Comparison of ENCODE assay signal across 21 mouse cellular contexts in the genomic region with DNA sequence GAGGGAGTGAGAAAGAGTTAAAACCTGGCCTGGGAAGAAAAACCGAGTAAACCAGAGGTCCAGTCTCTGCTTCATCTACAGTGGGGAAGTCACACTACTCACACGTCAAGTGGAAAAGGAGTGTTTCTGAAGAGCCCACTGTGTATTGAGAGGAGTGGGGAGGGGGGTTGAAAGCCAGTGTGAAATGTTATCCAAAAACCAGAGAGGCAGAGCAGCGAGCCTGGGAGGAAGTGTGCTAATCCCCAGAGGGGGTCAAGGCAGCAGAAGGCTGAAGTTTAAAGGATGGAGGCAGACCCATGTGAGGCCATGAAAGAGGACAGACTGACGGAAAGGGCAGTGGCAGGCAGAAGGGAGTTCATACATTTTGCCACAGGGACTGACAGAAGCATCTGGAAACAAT.
DNase-seq lines count a peak whose midpoint lies in the region; ATAC-seq and TF ChIP-seq lines count a peak whose summit lies in the region.
"Had no signal": no experiment of that assay in that cellular context is flagged by ENCODE, and none has a peak within 500 bp of the region (broad histone marks: within the 10 kb centered on the region; RNA-seq: fewer than 3 reads in every experiment).

No protein-coding gene starts in this region.

- H3K9me3 ChIP-seq in hindbrain, embryonic 12.5 days (replicated peaks), result no peaks in the 10 kb centered on the region
- H3K9me3 ChIP-seq in hindbrain, embryonic 13.5 days, result no peaks in the 10 kb centered on the region
- no peaks in the 10 kb centered on the region for H3K9me3 ChIP-seq in embryonic facial prominence, embryonic 11.5 days (replicated peaks; ENCODE audit: control insufficient read depth, low read length)
- H3K9me3 ChIP-seq in limb, embryonic 11.5 days (ENCODE audit: control insufficient read depth, low read length), result no peaks in the 10 kb centered on the region
- H3K9me3 ChIP-seq in intestine, postnatal 0 days (ENCODE audit: control insufficient read depth), result no peaks in the 10 kb centered on the region
- H3K9me3 ChIP-seq: forebrain, embryonic 12.5 days; hindbrain, embryonic 15.5 days had no signal

- H3K4me3 ChIP-seq in hindbrain, embryonic 12.5 days, result no peak overlapping the region
- H3K4me3 ChIP-seq in hindbrain, embryonic 13.5 days, result no peak overlapping the region
- H3K4me3 ChIP-seq in embryonic facial prominence, embryonic 11.5 days (ENCODE audit: low read depth, low read length), result no peak overlapping the region
- H3K4me3 ChIP-seq in limb, embryonic 11.5 days (ENCODE audit: low read depth, low read length), result no peak overlapping the region
- no peak overlapping the region for H3K4me3 ChIP-seq in intestine, postnatal 0 days (ENCODE audit: low read depth, low read length)
- H3K4me3 ChIP-seq: forebrain, embryonic 12.5 days; hindbrain, embryonic 15.5 days; myocyte had no signal

- no peak overlapping the region for H3K9ac ChIP-seq in hindbrain, embryonic 12.5 days
- no peak overlapping the region for H3K9ac ChIP-seq in hindbrain, embryonic 13.5 days
- no peak overlapping the region for H3K9ac ChIP-seq in embryonic facial prominence, embryonic 11.5 days (replicated peaks; ENCODE audit: low read length)
- no peak overlapping the region for H3K9ac ChIP-seq in limb, embryonic 11.5 days (ENCODE audit: low read length)
- H3K9ac ChIP-seq in intestine, postnatal 0 days (ENCODE audit: low read depth, low read length), result no peak overlapping the region
- H3K9ac ChIP-seq: forebrain, embryonic 12.5 days; hindbrain, embryonic 15.5 days; liver, embryonic 14.5 days had no signal

- H3K27me3 ChIP-seq in hindbrain, embryonic 12.5 days, result no peaks in the 10 kb centered on the region
- no peaks in the 10 kb centered on the region for H3K27me3 ChIP-seq in hindbrain, embryonic 13.5 days
- H3K27me3 ChIP-seq in embryonic facial prominence, embryonic 11.5 days (ENCODE audit: control insufficient read depth, insufficient read depth, low read length), result no peaks in the 10 kb centered on the region
- no peaks in the 10 kb centered on the region for H3K27me3 ChIP-seq in limb, embryonic 11.5 days (ENCODE audit: control insufficient read depth, insufficient read depth, low read length)
- H3K27me3 ChIP-seq in intestine, postnatal 0 days (replicated peaks; ENCODE audit: control insufficient read depth, insufficient read depth, low read length), result no peaks in the 10 kb centered on the region
- H3K27me3 ChIP-seq: forebrain, embryonic 12.5 days; hindbrain, embryonic 15.5 days had no signal

- DNase-seq in NIH3T3 (ENCODE audit: low read depth), result peak; percentile 18
- DNase-seq in embryonic facial prominence, embryonic 11.5 days (ENCODE audit: low spot score), result peak; percentile 55
- DNase-seq in limb, embryonic 11.5 days (ENCODE audit: low spot score), result peak; percentile 43
- DNase-seq in right cerebral cortex, adult 2 months (ENCODE audit: low spot score in 2 of 2), result no peak
- DNase-seq: adrenal gland, postnatal 36 days; B cell, adult 2 months; cerebellum, adult 18-20 months; cerebellum, postnatal 25 days; heart, postnatal 10 days; kidney, adult 18-20 months; left cerebral cortex, postnatal 4 days; thymus, postnatal 14 days had no signal

- no peak overlapping the region for H3K4me2 ChIP-seq in hindbrain, embryonic 12.5 days (replicated peaks)
- no peak overlapping the region for H3K4me2 ChIP-seq in hindbrain, embryonic 13.5 days
- H3K4me2 ChIP-seq in embryonic facial prominence, embryonic 11.5 days (ENCODE audit: low read depth, low read length), result no peak overlapping the region
- no peak overlapping the region for H3K4me2 ChIP-seq in limb, embryonic 11.5 days (ENCODE audit: low read depth, severe bottlenecking)
- no peak overlapping the region for H3K4me2 ChIP-seq in intestine, postnatal 0 days (replicated peaks; ENCODE audit: low read depth)
- H3K4me2 ChIP-seq: forebrain, embryonic 12.5 days; heart, embryonic 11.5 days; hindbrain, embryonic 15.5 days had no signal

- H3K27ac ChIP-seq in hindbrain, embryonic 12.5 days, result 0 out of 2 replicates have a peak overlapping the region, but pooled peaks have one; percentile 23
- no peak overlapping the region for H3K27ac ChIP-seq in hindbrain, embryonic 13.5 days
- no peak overlapping the region for H3K27ac ChIP-seq in embryonic facial prominence, embryonic 11.5 days (replicated peaks; ENCODE audit: low read depth, low read length)
- H3K27ac ChIP-seq in limb, embryonic 11.5 days (replicated peaks; ENCODE audit: low read depth, low read length), result no peak overlapping the region
- H3K27ac ChIP-seq in intestine, postnatal 0 days (ENCODE audit: low read depth, low read length), result no peak overlapping the region
- H3K27ac ChIP-seq: forebrain, embryonic 12.5 days; hindbrain, embryonic 15.5 days; liver, embryonic 14.5 days had no signal

- 45% methylated on average over 4 of the region's 4 CpGs for WGBS in hindbrain, embryonic 12.5 days
- WGBS in hindbrain, embryonic 13.5 days, result 50% methylated on average over 4 of the region's 4 CpGs
- WGBS in embryonic facial prominence, embryonic 11.5 days, result 12% methylated on average over 4 of the region's 4 CpGs
- 11% methylated on average over 4 of the region's 4 CpGs for WGBS in limb, embryonic 11.5 days
- WGBS in intestine, postnatal 0 days, result 55% methylated on average over 4 of the region's 4 CpGs

- no peak for TF ChIP-seq CTCF in intestine, postnatal 0 days (IDR thresholded peaks at IDR 0.05; ENCODE audit: low read depth)

- H3K4me1 ChIP-seq in hindbrain, embryonic 12.5 days, result peaks cover 2% of the 10 kb centered on the region; the same call in 1 of the 2 replicates
- H3K4me1 ChIP-seq in hindbrain, embryonic 13.5 days (replicated peaks), result no peaks in the 10 kb centered on the region; the same call in none of the 2 replicates
- H3K4me1 ChIP-seq in embryonic facial prominence, embryonic 11.5 days (ENCODE audit: control insufficient read depth, insufficient read depth, low read length), result no peaks in the 10 kb centered on the region
- peaks cover 8% of the 10 kb centered on the region for H3K4me1 ChIP-seq in limb, embryonic 11.5 days (ENCODE audit: control insufficient read depth, insufficient read depth, low read length)
- no peaks in the 10 kb centered on the region for H3K4me1 ChIP-seq in intestine, postnatal 0 days (replicated peaks; ENCODE audit: control insufficient read depth, insufficient read depth, low read length)
- H3K4me1 ChIP-seq: hindbrain, embryonic 15.5 days had no signal

- no peak for ATAC-seq in hindbrain, embryonic 12.5 days (ENCODE audit: low FRiP score)
- ATAC-seq in hindbrain, embryonic 13.5 days (ENCODE audit: low FRiP score), result no peak
- ATAC-seq in embryonic facial prominence, embryonic 11.5 days (replicated peaks; ENCODE audit: insufficient number of reproducible peaks, low FRiP score, low TSS enrichment, low read depth), result 0 out of 2 replicates have a peak, but pooled peaks have one; percentile 34
- ATAC-seq in limb, embryonic 11.5 days (ENCODE audit: insufficient number of reproducible peaks, low FRiP score, low TSS enrichment, low read depth), result no peak
- no peak for ATAC-seq in intestine, postnatal 0 days
- ATAC-seq in erythroid progenitor cell, adult 5-6 weeks (replicated peaks; ENCODE audit: low FRiP score, poor library complexity, severe bottlenecking), result no peak

- H3K36me3 ChIP-seq in hindbrain, embryonic 12.5 days, result no peaks in the 10 kb centered on the region
- no peaks in the 10 kb centered on the region for H3K36me3 ChIP-seq in hindbrain, embryonic 13.5 days
- H3K36me3 ChIP-seq in embryonic facial prominence, embryonic 11.5 days (replicated peaks; ENCODE audit: control insufficient read depth, insufficient read depth, low read depth, low read length), result no peaks in the 10 kb centered on the region
- H3K36me3 ChIP-seq in limb, embryonic 11.5 days (ENCODE audit: control insufficient read depth, insufficient read depth, low read length), result no peaks in the 10 kb centered on the region
- H3K36me3 ChIP-seq in intestine, postnatal 0 days (ENCODE audit: control insufficient read depth, insufficient read depth), result no peaks in the 10 kb centered on the region
- H3K36me3 ChIP-seq: forebrain, embryonic 12.5 days; hindbrain, embryonic 15.5 days had no signal

Comparison
In these comparisons a context has a peak if more than half of its experiments do, and no peak if none do; other contexts are left out.
1. DNase-seq: peak in NIH3T3 (single experiment), embryonic facial prominence, embryonic 11.5 days (single experiment) and limb, embryonic 11.5 days (single experiment); none in right cerebral cortex, adult 2 months (0 of 2).